Mouse (Mus musculus): ENCODE data around the gene Prrc2b. TPM values are rescaled to one million over a fixed set of nuclear protein-coding genes. Genes with fewer than 3 reads are reported as not detected.

The Prrc2b gene
- total and polyA plus RNA-seq, 2 experiments from 2014 or later: 19.5 to 66.5 TPM

DNA sequence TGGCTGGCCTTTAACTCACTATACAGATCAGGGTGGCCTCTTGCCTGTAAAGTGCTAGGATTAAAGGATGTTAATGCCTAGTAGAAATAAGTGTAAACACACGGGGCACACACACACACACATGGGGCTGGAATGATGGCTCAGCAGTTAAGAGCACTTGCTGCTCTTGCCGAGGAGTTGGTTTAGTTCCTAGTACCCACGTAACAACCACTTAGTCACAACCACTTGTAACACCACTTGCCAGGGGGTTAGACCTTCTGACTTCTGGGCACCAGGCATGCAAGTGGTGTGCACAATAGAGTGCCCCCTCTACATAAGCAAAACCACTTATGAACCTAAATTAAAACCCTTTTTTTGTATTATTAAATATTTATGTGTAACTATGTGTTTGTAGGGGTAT lies 133.1 kb downstream of the Prrc2b start:
- no peaks in the 10 kb centered on the region for H3K9me3 ChIP-seq (replicated peaks; ENCODE audit: control insufficient read depth, low read length)
- 84% methylated on average over 3 of the region's 3 CpGs for WGBS
- H3K9ac ChIP-seq (replicated peaks; ENCODE audit: low read depth, low read length): no peak overlapping the region
- no peak for TF ChIP-seq EP300 (IDR thresholded peaks at IDR 0.05; ENCODE audit: low read depth)
- TF ChIP-seq CTCF (IDR thresholded peaks at IDR 0.05; ENCODE audit: low read depth): no peak
- ATAC-seq (ENCODE audit: insufficient read depth, low read depth) (no peak), DNase-seq (ENCODE audit: low spot score) (no peak)
- no peaks in the 10 kb centered on the region for H3K27me3 ChIP-seq (ENCODE audit: control insufficient read depth, insufficient read depth, low read length)
- peaks cover 44% of the 10 kb centered on the region for H3K36me3 ChIP-seq (replicated peaks; ENCODE audit: control insufficient read depth, insufficient read depth, low read length)
- peaks cover 9% of the 10 kb centered on the region; the same call in 1 of the 2 replicates for H3K4me1 ChIP-seq (ENCODE audit: control insufficient read depth, insufficient read depth)
- no peak overlapping the region for H3K4me3 ChIP-seq (ENCODE audit: low read depth, low read length)
- no peak overlapping the region for H3K27ac ChIP-seq (ENCODE audit: low read depth)
- H3K4me2 ChIP-seq (ENCODE audit: low read depth, low read length): no peak overlapping the region

Small RNA genes within 50 kb of the gene (microRNA-seq; reads per million reads assigned to microRNA genes)
- gene Gm27805: not detected

Other genes with a start within 250 kb of the Prrc2b start
- 21.6 and 35.9 TPM in 2 replicates for gene Aif1l, start 200.9 kb upstream of the Prrc2b start, total RNA-seq (2014; rRNA removed; ENCODE audit: low replicate concordance)
- gene Aif1l, start 200.9 kb upstream of the Prrc2b start, polyA plus RNA-seq (2015; fragmentation: Nextera tagmentation; extraction: Ambion mirVana): 36.5 and 37.4 TPM in 2 replicates
- gene Nup214, start 176.6 kb upstream of the Prrc2b start, total RNA-seq (2014; rRNA removed; ENCODE audit: low replicate concordance): 17.3 and 17.7 TPM in 2 replicates
- gene Nup214, start 176.6 kb upstream of the Prrc2b start, polyA plus RNA-seq (2015; fragmentation: Nextera tagmentation; extraction: Ambion mirVana): 35.7 and 37.9 TPM in 2 replicates
- gene Fam78a, start 66.2 kb upstream of the Prrc2b start, total RNA-seq (2014; rRNA removed; ENCODE audit: low replicate concordance): 28.7 and 34.9 TPM in 2 replicates
- gene Fam78a, start 66.2 kb upstream of the Prrc2b start, polyA plus RNA-seq (2015; fragmentation: Nextera tagmentation; extraction: Ambion mirVana): 14.6 and 18.0 TPM in 2 replicates
- 30.7 and 56.3 TPM in 2 replicates for gene Plpp7, start 55.6 kb upstream of the Prrc2b start, total RNA-seq (2014; rRNA removed; ENCODE audit: low replicate concordance)
- gene Plpp7, start 55.6 kb upstream of the Prrc2b start, polyA plus RNA-seq (2015; fragmentation: Nextera tagmentation; extraction: Ambion mirVana): 23.4 and 24.0 TPM in 2 replicates
- gene Pomt1, start 85.5 kb downstream of the Prrc2b start, total RNA-seq (2014; rRNA removed; ENCODE audit: low replicate concordance): 19.8 and 21.4 TPM in 2 replicates
- gene Pomt1, start 85.5 kb downstream of the Prrc2b start, polyA plus RNA-seq (2015; fragmentation: Nextera tagmentation; extraction: Ambion mirVana): 6.7 and 7.4 TPM in 2 replicates
- gene Uck1, start 109.1 kb downstream of the Prrc2b start, total RNA-seq (2014; rRNA removed; ENCODE audit: low replicate concordance): 47.2 and 55.1 TPM in 2 replicates
- gene Uck1, start 109.1 kb downstream of the Prrc2b start, polyA plus RNA-seq (2015; fragmentation: Nextera tagmentation; extraction: Ambion mirVana): 30.0 and 32.1 TPM in 2 replicates
- 46.7 and 56.4 TPM in 2 replicates for gene Golga2, start 136.3 kb downstream of the Prrc2b start, total RNA-seq (2014; rRNA removed; ENCODE audit: low replicate concordance)
- 20.8 and 23.4 TPM in 2 replicates for gene Golga2, start 136.3 kb downstream of the Prrc2b start, polyA plus RNA-seq (2015; fragmentation: Nextera tagmentation; extraction: Ambion mirVana)
- 248 and 262 TPM in 2 replicates for gene Swi5, start 137.0 kb downstream of the Prrc2b start, total RNA-seq (2014; rRNA removed; ENCODE audit: low replicate concordance)
- gene Swi5, start 137.0 kb downstream of the Prrc2b start, polyA plus RNA-seq (2015; fragmentation: Nextera tagmentation; extraction: Ambion mirVana): 330 and 353 TPM in 2 replicates
- gene Ciz1, start 201.2 kb downstream of the Prrc2b start, total RNA-seq (2014; rRNA removed; ENCODE audit: low replicate concordance): 61.9 and 79.9 TPM in 2 replicates
- 17.6 and 18.5 TPM in 2 replicates for gene Ciz1, start 201.2 kb downstream of the Prrc2b start, polyA plus RNA-seq (2015; fragmentation: Nextera tagmentation; extraction: Ambion mirVana)
- 3.4 and 10.3 TPM in 2 replicates for gene Dnm1, start 202.3 kb downstream of the Prrc2b start, total RNA-seq (2014; rRNA removed; ENCODE audit: low replicate concordance)
- 1.5 and 1.6 TPM in 2 replicates for gene Dnm1, start 202.3 kb downstream of the Prrc2b start, polyA plus RNA-seq (2015; fragmentation: Nextera tagmentation; extraction: Ambion mirVana)
- gene 1110008P14Rik, start 230.9 kb downstream of the Prrc2b start, total RNA-seq (2014; rRNA removed; ENCODE audit: low replicate concordance): 159 and 195 TPM in 2 replicates
- 77.0 and 84.9 TPM in 2 replicates for gene 1110008P14Rik, start 230.9 kb downstream of the Prrc2b start, polyA plus RNA-seq (2015; fragmentation: Nextera tagmentation; extraction: Ambion mirVana)
- gene Lcn2, start 237.2 kb downstream of the Prrc2b start, total RNA-seq (2014; rRNA removed; ENCODE audit: low replicate concordance): 1.1 and 6.0 TPM in 2 replicates
- 1.8 and 2.0 TPM in 2 replicates for gene Lcn2, start 237.2 kb downstream of the Prrc2b start, polyA plus RNA-seq (2015; fragmentation: Nextera tagmentation; extraction: Ambion mirVana)
- gene Ptges2, start 244.8 kb downstream of the Prrc2b start, total RNA-seq (2014; rRNA removed; ENCODE audit: low replicate concordance): 33.9 and 46.7 TPM in 2 replicates
- gene Ptges2, start 244.8 kb downstream of the Prrc2b start, polyA plus RNA-seq (2015; fragmentation: Nextera tagmentation; extraction: Ambion mirVana): 62.6 and 65.4 TPM in 2 replicates